Mouse (Mus musculus) spleen, adult 2 months (tissue): ENCODE measurements around the gene Il17re.

Source experiments
- CTCF ChIP-seq: fragments of 200-500 bp; IDR thresholded peaks from 2 replicates; pipeline ENCODE4 v1.5.1; 2011; ENCODE audit warnings: mild to moderate bottlenecking, inconsistent platforms; ENCODE audit not compliant: insufficient read depth, insufficient read length, insufficient replicate concordance; ENCODE audit errors: extremely low read depth
- POLR2A ChIP-seq: fragments of 200-500 bp; IDR thresholded peaks from 2 replicates; pipeline ENCODE4 v1.6.1; 2011; ENCODE audit warnings: low read depth, low read length, inconsistent platforms

DNA sequence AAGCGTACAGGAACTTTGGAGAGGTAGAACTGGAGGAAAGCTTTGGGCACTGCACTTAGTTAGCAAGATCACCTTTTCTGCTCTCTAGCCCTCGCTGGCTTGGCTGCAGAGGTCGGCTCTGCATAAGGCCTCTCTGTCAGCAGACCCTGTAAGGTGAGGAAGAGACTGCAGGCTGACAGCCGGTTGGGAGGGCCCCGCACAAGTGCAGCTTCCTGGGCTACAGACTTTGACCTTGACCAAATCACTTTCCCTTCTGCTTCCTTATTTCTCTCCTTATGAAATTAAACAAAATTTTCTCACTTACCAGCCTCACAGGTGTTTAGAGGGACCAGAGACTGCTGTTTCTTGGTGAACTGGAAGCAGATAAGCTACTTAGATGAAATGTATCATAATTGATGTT is 3.3 kb upstream of the Il17re start:
- no peak for TF ChIP-seq CTCF
- TF ChIP-seq POLR2A = no peak
